Mouse (Mus musculus): ENCODE results near the gene Syt16. TPM values are rescaled to one million over a fixed set of nuclear protein-coding genes. Genes with fewer than 3 reads are reported as not detected.
A peak's percentile ranks its signal among the peaks of the same experiment; 100 is the strongest.

The Syt16 gene
- polyA plus RNA-seq, 1 experiment from 2014 or later: 66.8 TPM

- 86% methylated on average over 4 of the region's 4 CpGs for WGBS
- no peak overlapping the region for H3K9ac ChIP-seq (replicated peaks)
- no peak overlapping the region for H3K4me3 ChIP-seq
Measured at GRCm38 (mm10) chr12:74192552-74192951, 195.1 kb downstream of the Syt16 start.

GRCm38 (mm10) chr12:74201410-74201809 lies 203.9 kb downstream of the Syt16 start:
- Histone ChIP-seq H3K4me3 (no peak overlapping the region), H3K9me3 (no peaks in the 10 kb centered on the region), H3K4me1 (peaks cover 12% of the 10 kb centered on the region), H3K27ac (replicated peaks) (no peak overlapping the region), H3K9ac (replicated peaks) (no peak overlapping the region), H3K27me3 (no peaks in the 10 kb centered on the region), H3K4me2 (replicated peaks) (no peak overlapping the region), H3K36me3 (no peaks in the 10 kb centered on the region)
- 70% methylated on average over 5 of the region's 5 CpGs for WGBS
- ATAC-seq (replicated peaks): no peak; the same call in 1 of the 2 replicates

More at GRCm38 (mm10) chr12:74192552-74192951, 195.1 kb downstream of the Syt16 start:
- ATAC-seq (replicated peaks): no peak
- H3K4me1 ChIP-seq: peaks cover 5% of the 10 kb centered on the region; the same call in 1 of the 2 replicates
- no peak overlapping the region for H3K27ac ChIP-seq (replicated peaks)
- no peaks in the 10 kb centered on the region for H3K36me3 ChIP-seq
- H3K9me3 ChIP-seq: no peaks in the 10 kb centered on the region
- H3K4me2 ChIP-seq (replicated peaks): no peak overlapping the region
- H3K27me3 ChIP-seq: no peaks in the 10 kb centered on the region

- H3K4me2 ChIP-seq (replicated peaks): no peak overlapping the region
- peak overlapping the region; percentile 45 for H3K27ac ChIP-seq (replicated peaks)
- H3K9me3 ChIP-seq: no peaks in the 10 kb centered on the region
- peak; percentile 91 for ATAC-seq (replicated peaks)
- H3K4me3 ChIP-seq: no peak overlapping the region
- H3K9ac ChIP-seq (replicated peaks): no peak overlapping the region
- no peaks in the 10 kb centered on the region for H3K27me3 ChIP-seq
- H3K4me1 ChIP-seq: peaks cover 12% of the 10 kb centered on the region
- 47% methylated on average over 6 of the region's 6 CpGs for WGBS
- H3K36me3 ChIP-seq: no peaks in the 10 kb centered on the region
Measured at GRCm38 (mm10) chr12:74202431-74203042, 205.1 kb downstream of the Syt16 start.

GRCm38 (mm10) chr12:74212156-74212555 lies 214.7 kb downstream of the Syt16 start:
- ATAC-seq (replicated peaks): no peak
- Histone ChIP-seq H3K27me3 (no peaks in the 10 kb centered on the region), H3K36me3 (no peaks in the 10 kb centered on the region), H3K4me3 (no peak overlapping the region), H3K27ac (replicated peaks) (no peak overlapping the region), H3K9me3 (no peaks in the 10 kb centered on the region), H3K9ac (replicated peaks) (no peak overlapping the region), H3K4me1 (no peaks in the 10 kb centered on the region), H3K4me2 (replicated peaks) (no peak overlapping the region)
- 70% methylated on average over 3 of the region's 3 CpGs for WGBS

GRCm38 (mm10) chr12:74216103-74216728 lies 218.8 kb downstream of the Syt16 start:
- Histone ChIP-seq H3K4me3 (no peak overlapping the region), H3K4me1 (no peaks in the 10 kb centered on the region), H3K27me3 (no peaks in the 10 kb centered on the region), H3K27ac (replicated peaks) (no peak overlapping the region), H3K9ac (replicated peaks) (no peak overlapping the region), H3K36me3 (no peaks in the 10 kb centered on the region), H3K9me3 (no peaks in the 10 kb centered on the region), H3K4me2 (replicated peaks) (no peak overlapping the region)
- 65% methylated on average over 5 of the region's 5 CpGs for WGBS
- no peak for ATAC-seq (replicated peaks)

GRCm38 (mm10) chr12:74219909-74220308 lies 222.4 kb downstream of the Syt16 start:
- Histone ChIP-seq H3K27ac (replicated peaks) (no peak overlapping the region), H3K4me1 (no peaks in the 10 kb centered on the region), H3K9me3 (no peaks in the 10 kb centered on the region), H3K4me2 (replicated peaks) (no peak overlapping the region), H3K9ac (replicated peaks) (no peak overlapping the region), H3K4me3 (no peak overlapping the region), H3K27me3 (no peaks in the 10 kb centered on the region), H3K36me3 (no peaks in the 10 kb centered on the region)
- 92% methylated on average over 4 of the region's 4 CpGs for WGBS
- ATAC-seq (replicated peaks): no peak

- no peak overlapping the region for H3K4me2 ChIP-seq (replicated peaks)
- no peaks in the 10 kb centered on the region for H3K9me3 ChIP-seq
- no peak overlapping the region for H3K27ac ChIP-seq (replicated peaks)
- no peak overlapping the region for H3K4me3 ChIP-seq
- WGBS: 83% methylated on average over 1 of the region's 1 CpGs
- no peak overlapping the region for H3K9ac ChIP-seq (replicated peaks)
- no peaks in the 10 kb centered on the region for H3K4me1 ChIP-seq
- no peaks in the 10 kb centered on the region for H3K27me3 ChIP-seq
- H3K36me3 ChIP-seq: no peaks in the 10 kb centered on the region
- ATAC-seq (replicated peaks): no peak
Measured at GRCm38 (mm10) chr12:74220651-74221050, 223.2 kb downstream of the Syt16 start.

- no peak overlapping the region for H3K4me3 ChIP-seq
- H3K27ac ChIP-seq (replicated peaks): no peak overlapping the region
- ATAC-seq (replicated peaks): no peak
- H3K36me3 ChIP-seq: peaks cover 2% of the 10 kb centered on the region; the same call in 1 of the 2 replicates
- H3K9ac ChIP-seq (replicated peaks): no peak overlapping the region
- no peaks in the 10 kb centered on the region for H3K9me3 ChIP-seq
- H3K4me1 ChIP-seq: no peaks in the 10 kb centered on the region
- no peaks in the 10 kb centered on the region for H3K27me3 ChIP-seq
- 76% methylated on average over 10 of the region's 10 CpGs for WGBS
- H3K4me2 ChIP-seq (replicated peaks): no peak overlapping the region
Measured at GRCm38 (mm10) chr12:74230808-74231207, 233.3 kb downstream of the Syt16 start.

GRCm38 (mm10) chr12:74232845-74233244 lies 235.4 kb downstream of the Syt16 start:
- Histone ChIP-seq H3K9ac (replicated peaks) (no peak overlapping the region), H3K27ac (replicated peaks) (peak overlapping the region; percentile 21; the same call in 1 of the 2 replicates), H3K4me2 (replicated peaks) (no peak overlapping the region), H3K4me1 (no peaks in the 10 kb centered on the region), H3K27me3 (no peaks in the 10 kb centered on the region), H3K36me3 (peaks cover 2% of the 10 kb centered on the region; the same call in 1 of the 2 replicates), H3K4me3 (no peak overlapping the region), H3K9me3 (no peaks in the 10 kb centered on the region)
- peak; percentile 43; the same call in 1 of the 2 replicates for ATAC-seq (replicated peaks)
- WGBS: 18% methylated on average over 1 of the region's 1 CpGs

GRCm38 (mm10) chr12:74236191-74236590 lies 238.7 kb downstream of the Syt16 start:
- Histone ChIP-seq H3K9me3 (no peaks in the 10 kb centered on the region), H3K27me3 (no peaks in the 10 kb centered on the region), H3K4me3 (no peak overlapping the region), H3K4me2 (replicated peaks) (no peak overlapping the region), H3K4me1 (no peaks in the 10 kb centered on the region), H3K27ac (replicated peaks) (no peak overlapping the region), H3K9ac (replicated peaks) (no peak overlapping the region), H3K36me3 (peaks cover 7% of the 10 kb centered on the region; the same call in 1 of the 2 replicates)
- no peak for ATAC-seq (replicated peaks)
- WGBS: 89% methylated on average over 8 of the region's 8 CpGs

GRCm38 (mm10) chr12:74238056-74238455 lies 240.6 kb downstream of the Syt16 start:
- H3K36me3 ChIP-seq: peaks cover 7% of the 10 kb centered on the region; the same call in 1 of the 2 replicates
- 68% methylated on average over 7 of the region's 7 CpGs for WGBS
- no peak overlapping the region for H3K4me3 ChIP-seq
- H3K9me3 ChIP-seq: no peaks in the 10 kb centered on the region
- H3K4me1 ChIP-seq: no peaks in the 10 kb centered on the region
- H3K9ac ChIP-seq (replicated peaks): no peak overlapping the region
- H3K4me2 ChIP-seq (replicated peaks): no peak overlapping the region
- ATAC-seq (replicated peaks): no peak
- no peak overlapping the region for H3K27ac ChIP-seq (replicated peaks)
- H3K27me3 ChIP-seq: no peaks in the 10 kb centered on the region

GRCm38 (mm10) chr12:74238806-74239205 lies 241.3 kb downstream of the Syt16 start:
- H3K9ac ChIP-seq (replicated peaks): no peak overlapping the region
- peaks cover 7% of the 10 kb centered on the region; the same call in 1 of the 2 replicates for H3K36me3 ChIP-seq
- H3K4me1 ChIP-seq: no peaks in the 10 kb centered on the region
- H3K4me3 ChIP-seq: no peak overlapping the region
- no peak for ATAC-seq (replicated peaks)
- no peaks in the 10 kb centered on the region for H3K27me3 ChIP-seq
- no peaks in the 10 kb centered on the region for H3K9me3 ChIP-seq
- 85% methylated on average over 2 of the region's 2 CpGs for WGBS
- H3K27ac ChIP-seq (replicated peaks): no peak overlapping the region
- H3K4me2 ChIP-seq (replicated peaks): no peak overlapping the region
